Mouse (Mus musculus): ENCODE results near the gene Zfp385a. TPM values are rescaled to one million over a fixed set of nuclear protein-coding genes. Genes with fewer than 3 reads are reported as not detected.

Zfp385a gene
- total and polyA plus RNA-seq, 3 experiments = 1.2 to 59.9 (median 2.7) TPM

DNA sequence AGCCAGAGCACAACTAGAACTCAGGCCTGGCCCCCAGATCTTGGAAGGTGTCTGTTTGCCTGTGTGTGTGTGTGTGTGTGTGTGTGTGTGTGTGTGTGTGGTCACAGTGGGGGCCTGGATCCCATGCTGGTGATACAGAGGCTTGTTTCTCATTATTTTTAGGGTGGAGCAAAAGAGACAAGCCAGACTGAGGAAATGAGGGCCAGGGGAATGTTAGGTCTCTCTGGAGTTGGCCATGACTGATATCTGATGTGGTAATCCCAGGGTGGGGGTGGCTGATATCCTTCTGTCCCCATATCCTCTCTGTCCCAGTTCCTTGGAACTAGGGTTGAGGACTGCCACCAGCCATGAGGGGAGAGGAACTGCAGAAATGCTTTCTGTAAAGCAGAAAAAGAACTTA, 22.8 kb downstream of the Zfp385a start:
- dilution Hi-C loops (cut with MboI; ENCODE audit: extremely low pct_ligation_motif_present, extremely low pct_unique_long_range_greater_than_20kb, low sequenced_read_pairs) (no loop called here), in situ Hi-C loops (cut with MboI; ENCODE audit: low pct_ligation_motif_present, low pct_unique_long_range_greater_than_20kb, low sequenced_read_pairs) (loop anchor here (5.0 to 10.0 kb wide), 2 partner anchors 35 to 332 kb away; no protein-coding TSS in a partner anchor)
- H3K27ac ChIP-seq (ENCODE audit: insufficient read depth, low read depth) = no peak overlapping the region
- peaks cover 0 to 12% of the 10 kb centered on the region in 2 experiments; a peak in 2 of 4 replicates for H3K4me1 ChIP-seq (ENCODE audit: control insufficient read depth in 1 of 2, insufficient read depth in 2 of 2)
- no peak overlapping the region for H3K9ac ChIP-seq (ENCODE audit: insufficient read depth, low read depth)
- H3K4me2 ChIP-seq (ENCODE audit: insufficient read depth, low read depth, poor library complexity, severe bottlenecking) = no peak overlapping the region
- H3K4me3 ChIP-seq (replicated peaks in 1 of 3; ENCODE audit: low read depth in 2 of 3, low read length in 2 of 3, poor library complexity in 1 of 3) = no peak overlapping the region
- no peaks in the 10 kb centered on the region for H3K79me2 ChIP-seq (replicated peaks; ENCODE audit: control insufficient read depth, extremely low read depth, insufficient read depth, poor library complexity, severe bottlenecking)
- DNase-seq (ENCODE audit: extremely low read depth) = no peak
- TF ChIP-seq MXI1 (IDR thresholded peaks at IDR 0.05; ENCODE audit: low read depth, low read length) (no peak), IRF4 (IDR thresholded peaks at IDR 0.05; ENCODE audit: low read depth, low read length) (no peak), MYC (IDR thresholded peaks at IDR 0.05; ENCODE audit: low read depth, low read length) (no peak), E2F4 (IDR thresholded peaks at IDR 0.05; ENCODE audit: insufficient replicate concordance, low read depth, low read length) (no peak), NRF1 (IDR thresholded peaks at IDR 0.05; ENCODE audit: low read depth, low read length) (no peak), USF1 (IDR thresholded peaks at IDR 0.05; ENCODE audit: low read depth, low read length) (no peak), RAD21 (IDR thresholded peaks at IDR 0.05; ENCODE audit: low read depth, low read length) (no peak), RCOR1 (conservative IDR thresholded peaks at IDR 0.05; ENCODE audit: low read depth, low read length) (no peak), MAX (IDR thresholded peaks at IDR 0.05; ENCODE audit: low read length) (no peak), UBTF (IDR thresholded peaks at IDR 0.05; ENCODE audit: low read depth, low read length) (no peak), TCF12 (IDR thresholded peaks at IDR 0.05; ENCODE audit: low read depth, low read length) (no peak), NELFE (IDR thresholded peaks at IDR 0.05; ENCODE audit: low read depth, low read length) (no peak), ZC3H11A (IDR thresholded peaks at IDR 0.05; ENCODE audit: low read depth, low read length) (no peak), CHD1 (IDR thresholded peaks at IDR 0.05; ENCODE audit: low read depth, low read length) (no peak)
- H3K9me3 ChIP-seq (replicated peaks; ENCODE audit: low read length) = no peaks in the 10 kb centered on the region
- no peaks in the 10 kb centered on the region for H3K27me3 ChIP-seq (replicated peaks)
- H3K36me3 ChIP-seq (replicated peaks in 1 of 2; ENCODE audit: control insufficient read depth in 1 of 2, insufficient read depth in 1 of 2, low read length in 1 of 2) = peaks cover 10 to 85% of the 10 kb centered on the region in 2 experiments

DNA sequence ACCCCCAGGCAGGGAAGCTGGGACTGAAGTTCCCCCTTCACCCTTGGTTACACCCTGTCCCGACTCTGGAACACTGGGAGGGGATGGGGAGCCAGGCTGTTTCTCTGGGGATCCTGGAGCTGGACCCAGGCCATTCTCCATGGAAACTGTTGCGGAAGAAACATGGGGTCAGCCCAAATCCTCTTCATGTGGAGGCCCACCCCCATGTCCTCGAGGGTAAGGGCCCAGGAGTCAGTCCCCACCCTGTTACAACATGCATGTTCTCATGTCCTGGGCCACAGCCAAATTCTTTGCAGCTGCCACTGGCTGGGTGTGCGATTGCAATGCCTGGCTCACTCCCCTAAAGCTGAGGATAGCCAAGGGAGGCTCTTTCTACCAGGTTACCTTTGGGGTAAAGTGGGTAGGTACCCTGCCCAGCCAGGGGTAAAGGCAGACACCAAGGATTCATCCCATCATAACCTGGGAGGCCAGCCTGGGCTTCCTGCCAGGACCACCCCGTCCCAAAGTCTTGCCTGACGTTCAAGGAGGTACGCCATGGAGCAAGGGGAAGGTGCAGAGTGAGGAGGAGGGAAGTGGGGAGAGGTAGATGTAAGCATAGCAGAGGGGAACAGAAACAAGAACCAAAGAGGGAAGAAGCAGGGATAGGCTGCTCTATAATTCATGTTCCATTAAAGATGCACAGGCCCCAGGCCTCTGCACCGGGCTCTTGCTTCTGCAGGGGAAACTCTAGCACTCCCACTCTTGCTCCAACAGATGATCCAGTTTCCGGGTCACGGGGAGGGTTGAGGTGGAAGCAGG, 23.7 kb downstream of the Zfp385a start:
- H3K9ac ChIP-seq (ENCODE audit: insufficient read depth, low read depth) = no peak overlapping the region
- H3K36me3 ChIP-seq (replicated peaks in 1 of 2; ENCODE audit: control insufficient read depth in 1 of 2, insufficient read depth in 1 of 2, low read length in 1 of 2) = peaks cover 10 to 77% of the 10 kb centered on the region in 2 experiments
- H3K27me3 ChIP-seq (replicated peaks) = no peaks in the 10 kb centered on the region
- in situ Hi-C loops (cut with MboI; ENCODE audit: low pct_ligation_motif_present, low pct_unique_long_range_greater_than_20kb, low sequenced_read_pairs) = loop anchor here (5.0 to 10.0 kb wide), 2 partner anchors 34 to 331 kb away; no protein-coding TSS in a partner anchor
- dilution Hi-C loops (cut with MboI; ENCODE audit: extremely low pct_ligation_motif_present, extremely low pct_unique_long_range_greater_than_20kb, low sequenced_read_pairs) = no loop called here
- H3K9me3 ChIP-seq (replicated peaks; ENCODE audit: low read length) = no peaks in the 10 kb centered on the region
- H3K4me1 ChIP-seq (ENCODE audit: control insufficient read depth in 1 of 2, insufficient read depth in 2 of 2) = peaks cover 0 to 18% of the 10 kb centered on the region in 2 experiments; a peak in 2 of 4 replicates
- no peak for DNase-seq (ENCODE audit: extremely low read depth)
- H3K79me2 ChIP-seq (replicated peaks; ENCODE audit: control insufficient read depth, extremely low read depth, insufficient read depth, poor library complexity, severe bottlenecking) = no peaks in the 10 kb centered on the region
- no peak for TF ChIP-seq IRF4 (IDR thresholded peaks at IDR 0.05; ENCODE audit: low read depth, low read length)
- TF ChIP-seq MXI1 (IDR thresholded peaks at IDR 0.05; ENCODE audit: low read depth, low read length) = no peak
- no peak for TF ChIP-seq SMC3 (IDR thresholded peaks at IDR 0.05; ENCODE audit: low read depth, low read length)
- no peak for TF ChIP-seq RCOR1 (conservative IDR thresholded peaks at IDR 0.05; ENCODE audit: low read depth, low read length)
- no peak for TF ChIP-seq CHD2 (IDR thresholded peaks at IDR 0.05; ENCODE audit: low read length)
- no peak for TF ChIP-seq TBP (conservative IDR thresholded peaks at IDR 0.05; ENCODE audit: low read depth, low read length)
- no peak for TF ChIP-seq ZNF384 (IDR thresholded peaks at IDR 0.05; ENCODE audit: low read depth, low read length)
- TF ChIP-seq NRF1 (IDR thresholded peaks at IDR 0.05; ENCODE audit: low read depth, low read length) = no peak
- TF ChIP-seq RAD21 (IDR thresholded peaks at IDR 0.05; ENCODE audit: low read depth, low read length) = no peak
- no peak for TF ChIP-seq ZC3H11A (IDR thresholded peaks at IDR 0.05; ENCODE audit: low read depth, low read length)
- H3K27ac ChIP-seq (ENCODE audit: insufficient read depth, low read depth) = no peak overlapping the region
- no peak overlapping the region for H3K4me2 ChIP-seq (ENCODE audit: insufficient read depth, low read depth, poor library complexity, severe bottlenecking)
- no peak overlapping the region for H3K4me3 ChIP-seq (replicated peaks in 1 of 3; ENCODE audit: low read depth in 2 of 3, low read length in 2 of 3, poor library complexity in 1 of 3)

Data from CH12.LX (cell line).